Mouse (Mus musculus) adrenal gland, adult 8-10 months (tissue): ENCODE results near the gene Sp4. TPM values are rescaled to one million over a fixed set of nuclear protein-coding genes. Genes with fewer than 3 reads are reported as not detected.
A peak's percentile ranks its signal among the peaks of the same experiment; 100 is the strongest.

ENCODE experiments used
- DNase-seq: peaks from one replicate; pipeline ENCODE4 v3.0.0; 2022
- total RNA-seq, 4 experiments: library from RNA; stranded (reverse); gene quantifications; 2 replicates each; pipeline ENCODE4 v1.2.4; 2022

The Sp4 gene
- total RNA-seq: 10 to 100 TPM in 2 of 4 experiments, 1 to 10 TPM in 2; 7.3 to 14.3 (median 9.6) TPM

DNA sequence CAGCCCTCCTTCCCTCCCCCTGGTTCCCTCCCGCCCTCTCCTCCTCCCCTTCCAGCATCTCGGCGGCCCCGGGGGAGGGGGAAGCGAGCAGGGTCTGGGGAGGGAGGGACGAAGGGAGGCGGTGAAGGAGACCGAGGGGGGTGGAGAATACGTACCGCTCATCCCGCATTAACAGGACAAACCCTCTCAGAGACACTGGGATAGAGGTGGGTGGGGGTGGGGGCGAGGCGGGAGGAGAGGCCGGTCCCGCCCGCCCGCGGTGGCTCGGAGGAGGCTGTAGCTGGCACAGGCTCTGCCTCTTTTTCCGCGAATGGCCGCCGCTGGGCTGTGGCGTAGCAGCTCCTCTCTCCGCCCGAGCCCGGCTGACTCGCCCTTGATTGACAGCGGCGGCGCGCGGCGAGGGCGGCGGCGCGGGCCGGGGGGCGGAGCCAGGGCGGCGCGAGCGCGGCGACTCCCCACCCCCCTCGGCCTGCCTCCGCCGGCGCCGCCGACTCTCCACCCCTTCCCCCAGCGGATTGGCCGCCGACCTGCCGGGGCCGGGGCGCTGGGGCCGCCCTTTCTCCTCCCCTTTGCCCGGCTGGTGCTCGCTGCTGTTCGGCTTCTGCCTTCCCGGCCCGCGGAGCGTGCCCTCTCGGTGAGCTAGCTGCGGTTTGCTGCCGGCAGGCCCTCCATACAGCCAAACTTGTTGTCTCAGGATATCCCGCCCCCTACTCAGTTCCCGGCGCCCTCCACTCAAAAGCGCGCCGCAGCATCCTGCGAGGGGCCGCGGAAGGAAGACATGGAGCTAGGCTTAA, at the start of gene Sp4:
Gene Sp4, minus strand, starts transcription at position 369 of the 794 bp plus-strand sequence.
- DNase-seq: peak; percentile 91

DNA sequence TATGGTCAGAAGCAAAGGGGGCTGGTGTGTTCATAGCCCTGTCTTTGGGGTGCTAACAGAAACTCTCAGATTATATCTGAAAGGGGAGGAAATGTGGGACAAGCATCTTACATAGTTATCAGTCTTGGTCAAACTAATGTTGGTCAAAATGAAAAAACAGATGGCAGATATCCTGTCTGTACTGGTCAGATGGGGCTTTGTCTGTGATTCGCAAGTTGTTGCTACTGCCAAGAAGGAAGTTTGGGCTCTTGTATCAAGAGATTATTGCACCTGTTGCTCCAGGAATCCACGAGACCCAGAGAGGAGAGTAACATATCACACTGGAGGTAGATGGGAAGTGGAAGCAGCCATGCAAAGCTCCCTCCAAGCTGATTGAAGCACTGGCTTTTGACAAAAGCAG, 37.9 kb upstream of the Sp4 start:
- DNase-seq: no peak

- DNase-seq: no peak
Measured at GRCm38 (mm10) chr12:118338243-118338642, 37.0 kb upstream of the Sp4 start.

- DNase-seq: no peak
Measured at GRCm38 (mm10) chr12:118337291-118337690, 36.1 kb upstream of the Sp4 start.

DNA sequence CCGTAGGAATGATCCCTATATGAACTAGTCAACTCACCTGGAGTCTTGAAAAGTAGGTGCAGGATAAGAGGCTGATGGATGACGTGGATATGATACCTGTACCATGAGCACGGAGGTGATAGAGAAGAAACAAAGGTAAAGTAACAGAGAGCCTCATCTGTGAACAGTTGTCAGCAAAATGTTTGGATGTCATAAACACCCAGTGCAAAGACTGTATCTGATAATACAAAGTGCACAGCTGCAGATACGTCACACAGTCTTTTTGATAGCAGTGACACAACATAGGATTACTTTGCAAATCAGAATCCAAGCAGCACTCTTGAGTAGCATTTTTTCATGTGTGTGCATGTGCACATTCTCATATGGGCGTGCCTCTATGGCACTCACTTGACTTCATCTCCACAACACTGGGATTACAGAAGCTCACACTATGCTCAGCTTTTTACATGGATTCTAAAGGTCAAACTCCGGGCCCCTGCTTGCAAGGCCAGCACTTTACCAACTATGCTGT, 27.6 kb upstream of the Sp4 start:
- DNase-seq: no peak

DNA sequence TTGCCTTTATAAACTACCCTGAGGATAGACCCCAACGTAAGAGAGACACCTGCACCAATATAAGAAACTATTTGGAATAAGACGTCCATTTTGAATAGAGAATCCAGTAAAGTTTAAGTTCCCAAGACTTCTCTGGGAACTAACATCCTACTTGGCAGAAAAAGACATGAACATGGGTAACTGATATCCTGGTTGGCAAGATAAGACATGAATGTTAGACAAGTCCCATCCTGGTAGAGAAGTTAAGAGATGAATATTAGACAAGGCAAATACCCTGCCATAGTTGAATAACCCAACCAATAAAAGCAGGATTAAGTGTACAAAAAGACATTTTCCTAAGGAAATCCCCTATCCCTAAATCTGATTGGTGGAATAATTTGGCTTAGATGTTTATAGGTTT, 26.3 kb upstream of the Sp4 start:
- DNase-seq: no peak

DNA sequence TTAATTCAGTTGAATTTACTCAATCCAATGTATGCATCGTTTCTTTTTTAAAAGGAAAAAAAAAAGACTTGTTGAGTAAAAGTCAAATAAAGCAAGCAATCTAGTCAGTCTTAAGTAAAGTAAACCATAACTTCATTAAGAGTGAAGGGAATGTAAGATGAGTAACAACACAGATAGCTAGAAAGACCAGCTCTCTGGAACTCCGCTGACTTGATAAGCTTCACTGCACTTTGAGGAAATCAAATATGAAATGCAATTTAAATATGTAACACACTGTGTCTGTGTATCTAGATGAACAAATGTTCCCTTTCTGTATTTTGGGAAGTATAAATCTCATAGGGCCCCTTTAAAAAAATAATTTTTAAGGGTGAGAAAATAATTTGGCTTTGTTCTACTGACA, 24.9 kb upstream of the Sp4 start:
- no peak for DNase-seq

GRCm38 (mm10) chr12:118320076-118320475, 18.8 kb upstream of the Sp4 start:
- no peak for DNase-seq

GRCm38 (mm10) chr12:118314477-118314845, 13.2 kb upstream of the Sp4 start:
- no peak for DNase-seq

DNA sequence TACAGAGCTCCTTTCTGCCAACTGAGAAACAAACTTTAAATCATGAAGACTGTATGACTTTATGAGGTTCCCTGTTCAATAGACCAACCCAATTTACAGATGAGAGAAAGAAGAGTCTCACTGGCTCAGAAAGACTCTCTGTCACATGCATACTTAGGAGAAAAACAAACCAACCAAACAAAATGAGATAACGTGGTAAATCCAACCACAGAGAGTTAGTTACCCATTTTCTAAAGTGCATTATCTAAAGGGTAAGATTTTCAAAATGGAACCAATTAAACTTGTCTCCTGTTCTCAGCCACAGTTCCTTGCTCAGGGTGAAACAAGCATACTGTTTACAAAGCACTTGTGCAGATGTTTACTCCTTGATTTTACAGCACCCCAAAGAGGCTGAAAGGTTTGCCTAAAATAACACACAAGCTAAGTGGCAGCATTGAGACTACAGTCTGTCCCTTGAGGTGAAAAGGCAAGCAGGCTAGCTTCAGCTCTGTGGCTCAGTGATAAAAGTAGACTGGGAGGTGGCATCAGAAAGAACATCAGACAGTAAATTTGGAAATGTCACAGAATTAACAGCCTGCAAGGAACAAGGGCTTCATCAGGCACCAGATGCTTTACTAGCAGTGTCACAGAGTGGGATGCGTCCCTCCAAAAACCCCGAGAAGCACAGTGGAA, 12.7 kb upstream of the Sp4 start:
- no peak for DNase-seq

GRCm38 (mm10) chr12:118303586-118303985, 2.3 kb upstream of the Sp4 start:
- DNase-seq: no peak

DNA sequence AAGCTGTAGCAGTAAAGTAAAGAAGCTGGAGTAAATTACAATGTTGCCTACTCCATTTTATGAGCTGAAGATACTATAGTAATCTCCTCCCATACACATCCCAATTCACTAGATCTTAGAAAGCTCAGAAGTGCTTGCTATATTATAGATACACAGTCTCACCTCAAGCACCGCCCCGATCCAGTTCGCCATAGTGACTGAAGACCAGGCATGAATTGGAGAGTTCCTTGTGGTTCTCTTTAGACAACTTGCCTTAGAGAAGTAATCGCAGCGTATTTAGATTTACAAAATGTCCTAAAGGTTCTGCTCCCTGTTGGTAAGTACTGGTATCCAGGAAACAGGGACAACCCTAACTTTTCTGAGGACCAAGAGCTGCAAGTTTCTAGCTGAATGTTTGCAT, 1.8 kb upstream of the Sp4 start:
- DNase-seq: no peak

GRCm38 (mm10) chr12:118301866-118302835, 911 bp upstream of the Sp4 start:
- peak; percentile 100 for DNase-seq

DNA sequence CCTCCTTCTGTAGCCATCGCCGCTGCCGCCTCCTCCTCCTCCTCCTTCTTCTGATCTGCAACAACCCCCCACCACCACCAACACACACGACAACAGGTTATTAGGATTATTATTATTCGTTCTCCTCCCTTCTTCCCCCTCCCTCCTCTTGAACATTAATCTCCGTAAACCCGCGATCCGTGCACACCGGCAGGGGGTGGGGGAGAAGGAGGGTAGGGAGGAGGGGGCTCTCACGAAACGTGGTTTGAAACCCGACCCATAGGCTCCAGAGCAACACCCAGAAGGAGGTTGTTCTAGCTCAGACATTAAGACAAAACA, 527 bp downstream of the Sp4 start:
- no peak for DNase-seq

DNA sequence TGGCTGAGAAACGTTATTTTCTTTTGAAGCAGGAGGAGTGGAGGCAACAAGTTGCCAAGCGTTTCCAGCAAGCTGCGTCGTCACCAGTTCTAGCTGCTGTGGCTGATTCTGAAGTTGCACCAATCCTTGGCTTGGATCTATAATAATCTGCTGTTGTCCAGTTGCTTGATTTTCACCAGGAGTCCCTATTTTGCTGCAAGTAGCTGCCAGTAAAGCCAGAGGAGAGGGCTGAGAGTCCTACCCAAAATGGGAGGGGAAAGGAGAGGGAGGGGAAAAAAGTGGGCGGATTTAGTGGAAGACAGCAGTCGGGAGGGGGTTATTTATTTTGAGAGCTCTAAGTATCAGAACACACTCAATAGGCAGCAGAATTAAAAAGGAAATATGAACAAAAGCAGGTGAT, 1.3 kb downstream of the Sp4 start:
- DNase-seq: peak; percentile 43

DNA sequence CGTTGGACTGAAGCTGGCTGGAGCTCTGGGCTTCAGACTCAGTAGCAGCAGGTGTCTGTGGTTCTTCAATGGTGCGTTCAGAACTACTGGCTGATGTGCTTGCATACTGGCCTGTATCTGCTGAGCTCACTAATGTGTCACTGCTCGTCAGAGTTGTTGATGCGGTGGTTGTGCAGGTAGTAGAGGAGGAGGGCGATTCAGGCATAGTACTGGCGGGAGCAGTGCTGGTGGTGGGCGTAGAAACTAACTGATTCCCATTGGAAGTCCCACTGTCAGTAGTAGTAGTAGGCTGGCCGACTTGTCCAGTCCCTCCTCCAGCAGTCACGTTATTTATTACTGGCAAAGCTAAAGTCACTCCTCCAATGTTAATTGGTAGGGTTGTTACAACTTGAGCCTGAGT, 2.1 kb downstream of the Sp4 start:
- no peak for DNase-seq

- no peak for DNase-seq
Measured at GRCm38 (mm10) chr12:118298516-118298915, 2.7 kb downstream of the Sp4 start.

- DNase-seq: no peak
Measured at GRCm38 (mm10) chr12:118296236-118296635, 5.0 kb downstream of the Sp4 start.

GRCm38 (mm10) chr12:118295793-118296192, 5.4 kb downstream of the Sp4 start:
- DNase-seq: no peak

GRCm38 (mm10) chr12:118288947-118289346, 12.3 kb downstream of the Sp4 start:
- no peak for DNase-seq

DNA sequence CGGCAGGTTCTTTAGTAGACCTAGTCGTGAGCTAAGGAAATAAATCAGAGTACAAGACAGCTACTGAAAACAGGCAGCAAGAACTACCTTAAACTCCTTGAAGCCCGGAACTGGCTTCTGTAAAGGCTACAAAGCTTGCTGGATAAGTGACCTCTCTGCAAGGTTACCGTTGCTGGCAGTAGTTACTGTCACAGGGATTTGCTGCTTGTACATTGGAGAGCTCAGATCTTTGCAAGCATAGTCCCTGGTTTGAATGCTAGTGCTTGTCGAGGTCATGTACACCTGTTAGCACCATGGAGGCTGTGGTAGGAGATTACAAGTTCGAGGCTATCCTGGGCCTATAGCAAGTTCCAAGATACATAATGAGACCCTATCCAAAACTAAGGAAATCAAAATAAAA, 16.1 kb downstream of the Sp4 start:
- DNase-seq: no peak

- DNase-seq: no peak
Measured at GRCm38 (mm10) chr12:118281961-118282360, 19.3 kb downstream of the Sp4 start.

DNA sequence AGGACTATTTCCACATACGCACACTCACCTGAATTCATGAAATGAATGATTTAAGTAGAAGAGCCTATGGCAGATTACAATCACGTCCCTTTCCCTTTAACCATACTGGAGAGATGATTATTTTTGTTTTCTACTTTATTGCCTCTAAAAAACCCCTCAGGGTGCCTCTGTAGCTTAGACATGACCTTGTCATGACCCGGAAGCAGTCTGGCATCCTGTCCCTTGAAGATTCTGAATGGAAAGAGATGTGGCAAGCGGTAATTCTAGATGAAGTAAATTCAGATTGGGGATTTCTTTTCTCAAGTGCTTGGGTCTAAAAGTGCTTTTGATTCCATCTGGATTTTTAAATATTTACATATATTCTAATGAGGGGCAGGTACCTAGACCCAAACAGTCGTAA, 24.9 kb downstream of the Sp4 start:
- no peak for DNase-seq
